In the genomic region with DNA sequence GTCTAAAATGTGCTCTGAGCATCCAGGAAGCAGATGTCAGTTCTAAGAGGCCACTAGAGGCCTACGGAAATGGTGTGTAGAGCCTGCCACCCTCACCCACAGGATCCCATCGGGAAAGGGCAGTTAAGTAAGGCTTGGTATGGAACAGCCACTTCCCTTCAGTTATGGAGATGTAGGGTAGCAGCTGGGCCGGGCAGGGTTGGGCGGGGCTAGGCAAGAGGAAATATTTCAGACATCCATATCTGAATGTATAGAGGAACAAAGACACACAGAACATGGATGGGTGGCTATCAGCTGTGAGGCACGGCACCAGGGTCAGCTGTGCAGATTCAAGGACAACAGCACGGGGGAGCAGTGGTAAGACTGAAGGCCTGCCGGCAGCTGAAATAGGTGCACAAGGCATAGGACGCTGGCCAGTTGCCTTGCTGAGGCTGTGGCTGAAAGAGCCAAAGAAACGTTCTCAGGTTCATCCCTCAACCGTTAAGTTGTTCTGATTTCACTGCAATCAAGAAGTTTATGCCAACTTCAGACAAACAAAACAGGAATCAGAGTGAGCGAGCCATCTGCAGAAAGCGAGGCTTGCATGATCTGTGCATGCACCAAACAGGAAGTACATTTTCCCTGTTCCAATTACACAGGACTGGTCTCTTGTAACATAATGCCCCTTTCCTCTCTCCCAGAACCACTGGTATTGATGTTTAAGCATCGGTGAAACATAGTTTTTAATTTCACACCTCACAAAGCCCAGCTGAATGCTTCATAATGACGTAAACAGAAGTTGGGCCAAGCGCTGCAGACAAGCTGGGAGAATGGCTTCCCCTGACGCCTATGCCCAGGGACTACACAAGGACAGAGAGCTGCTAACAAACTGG, we compare ENCODE assay signal across 10 mouse cellular contexts. TPM values are rescaled to one million over a fixed set of nuclear protein-coding genes. Genes with fewer than 3 reads are reported as not detected.
DNase-seq lines count a peak whose midpoint lies in the region; ATAC-seq and TF ChIP-seq lines count a peak whose summit lies in the region.
"Had no signal": no experiment of that assay in that cellular context is flagged by ENCODE, and none has a peak within 500 bp of the region (broad histone marks: within the 10 kb centered on the region; RNA-seq: fewer than 3 reads in every experiment).

No protein-coding gene starts in this region.

- H3K4me3 ChIP-seq in heart, embryonic 10.5 days: no peak overlapping the region
- H3K4me3 ChIP-seq in lung, postnatal 0 days (ENCODE audit: low read depth, low read length): no peak overlapping the region
- no peak overlapping the region for H3K4me3 ChIP-seq in embryonic facial prominence, embryonic 15.5 days (replicated peaks)
- no peak overlapping the region for H3K4me3 ChIP-seq in neural tube, embryonic 14.5 days (ENCODE audit: low read depth, low read length)
- H3K4me3 ChIP-seq: liver, embryonic 15.5 days had no signal

- peak overlapping the region; percentile 56 for H3K27ac ChIP-seq in heart, embryonic 10.5 days
- H3K27ac ChIP-seq in lung, postnatal 0 days (ENCODE audit: low read length): no peak overlapping the region
- H3K27ac ChIP-seq in embryonic facial prominence, embryonic 15.5 days (replicated peaks): no peak overlapping the region
- H3K27ac ChIP-seq in neural tube, embryonic 14.5 days (ENCODE audit: low read depth, low read length): 0 out of 2 replicates have a peak overlapping the region, but pooled peaks have one; percentile 22
- H3K27ac ChIP-seq: liver, embryonic 15.5 days had no signal

- H3K9ac ChIP-seq in lung, postnatal 0 days (replicated peaks; ENCODE audit: low read depth): no peak overlapping the region
- H3K9ac ChIP-seq in embryonic facial prominence, embryonic 15.5 days: no peak overlapping the region
- no peak overlapping the region for H3K9ac ChIP-seq in neural tube, embryonic 14.5 days (replicated peaks; ENCODE audit: low read depth, low read length)
- H3K9ac ChIP-seq: liver, embryonic 15.5 days had no signal

- H3K4me1 ChIP-seq in heart, embryonic 10.5 days: peaks cover 40% of the 10 kb centered on the region
- no peaks in the 10 kb centered on the region for H3K4me1 ChIP-seq in lung, postnatal 0 days (ENCODE audit: insufficient read depth, low read depth, low read length)
- peaks cover 16% of the 10 kb centered on the region; the same call in 1 of the 2 replicates for H3K4me1 ChIP-seq in embryonic facial prominence, embryonic 15.5 days
- no peaks in the 10 kb centered on the region for H3K4me1 ChIP-seq in neural tube, embryonic 14.5 days (ENCODE audit: control insufficient read depth, insufficient read depth, low read length)

- no peak overlapping the region for H3K4me2 ChIP-seq in lung, postnatal 0 days (replicated peaks; ENCODE audit: low read depth, low read length)
- no peak overlapping the region for H3K4me2 ChIP-seq in embryonic facial prominence, embryonic 15.5 days (replicated peaks)
- H3K4me2 ChIP-seq in neural tube, embryonic 14.5 days (ENCODE audit: low read depth, low read length): no peak overlapping the region
- H3K4me2 ChIP-seq: liver, embryonic 15.5 days had no signal

- no peak for TF ChIP-seq EP300 in lung, postnatal 0 days (IDR thresholded peaks at IDR 0.05)

- H3K36me3 ChIP-seq in heart, embryonic 10.5 days: no peaks in the 10 kb centered on the region
- no peaks in the 10 kb centered on the region for H3K36me3 ChIP-seq in lung, postnatal 0 days (ENCODE audit: insufficient read depth, low read length)
- no peaks in the 10 kb centered on the region for H3K36me3 ChIP-seq in embryonic facial prominence, embryonic 15.5 days
- H3K36me3 ChIP-seq in neural tube, embryonic 14.5 days (ENCODE audit: control insufficient read depth, insufficient read depth, low read length): no peaks in the 10 kb centered on the region
- H3K36me3 ChIP-seq: liver, embryonic 15.5 days had no signal

- no peak for DNase-seq in heart, embryonic 10.5 days (ENCODE audit: low spot score)
- DNase-seq in heart, adult 18-20 months: no peak
- no peak for DNase-seq in lung, postnatal 0 days (ENCODE audit: low spot score)
- no peak for DNase-seq in lung, adult 18-20 months
- DNase-seq in right cerebral cortex, adult 2 months (ENCODE audit: low spot score in 2 of 2): no peak
- no peak for DNase-seq in cerebellum, adult 11 months
- DNase-seq: cerebellum, adult 11-12 months had no signal

- H3K27me3 ChIP-seq in heart, embryonic 10.5 days (ENCODE audit: insufficient read depth, poor library complexity, severe bottlenecking): no peaks in the 10 kb centered on the region
- no peaks in the 10 kb centered on the region for H3K27me3 ChIP-seq in lung, postnatal 0 days (replicated peaks; ENCODE audit: insufficient read depth, low read length)
- H3K27me3 ChIP-seq in embryonic facial prominence, embryonic 15.5 days: no peaks in the 10 kb centered on the region
- no peaks in the 10 kb centered on the region for H3K27me3 ChIP-seq in neural tube, embryonic 14.5 days (ENCODE audit: control insufficient read depth, insufficient read depth, low read length)
- H3K27me3 ChIP-seq: liver, embryonic 15.5 days had no signal

- 62% methylated on average over 16 of the region's 16 CpGs for WGBS in heart, embryonic 10.5 days
- WGBS in lung, postnatal 0 days: 52% methylated on average over 16 of the region's 16 CpGs
- WGBS in embryonic facial prominence, embryonic 15.5 days: 55% methylated on average over 16 of the region's 16 CpGs
- 67% methylated on average over 16 of the region's 16 CpGs for WGBS in neural tube, embryonic 14.5 days

- TF ChIP-seq CTCF in lung, postnatal 0 days (IDR thresholded peaks at IDR 0.05): 0 out of 2 replicates have a peak, but pooled peaks have one; percentile 15

- H3K9me3 ChIP-seq in heart, embryonic 10.5 days: no peaks in the 10 kb centered on the region
- H3K9me3 ChIP-seq in lung, postnatal 0 days (ENCODE audit: low read length): no peaks in the 10 kb centered on the region
- no peaks in the 10 kb centered on the region for H3K9me3 ChIP-seq in embryonic facial prominence, embryonic 15.5 days (replicated peaks)
- no peaks in the 10 kb centered on the region for H3K9me3 ChIP-seq in neural tube, embryonic 14.5 days (ENCODE audit: control insufficient read depth, low read length)
- H3K9me3 ChIP-seq: liver, embryonic 15.5 days had no signal

- ATAC-seq in lung, postnatal 0 days: no peak
- ATAC-seq in embryonic facial prominence, embryonic 15.5 days (ENCODE audit: insufficient number of reproducible peaks, low FRiP score, low TSS enrichment, low read depth): 0 out of 2 replicates have a peak, but pooled peaks have one; percentile 23
- peak; percentile 35; the same call in 1 of the 2 replicates for ATAC-seq in neural tube, embryonic 14.5 days (ENCODE audit: low read depth)

RNA-seq across cellular contexts. Expression of a gene that starts 22.0 kb away (rescaled TPM):
- 9.4 and 23.6 TPM in 2 replicates for polyA plus RNA-seq in heart, embryonic 10.5 days (2016; fragmentation: Nextera tagmentation; extraction: Ambion mirVana)
- total RNA-seq in heart, adult 18-20 months (2021): 1 to 10 TPM; 1.1 to 1.2 TPM
- polyA plus RNA-seq in lung, postnatal 0 days (2015; fragmentation: Nextera tagmentation; extraction: Ambion mirVana): 10.6 and 17.5 TPM in 2 replicates
- 16.7 and 18.8 TPM in 2 replicates for polyA plus RNA-seq in embryonic facial prominence, embryonic 15.5 days (2015; fragmentation: Nextera tagmentation; extraction: Ambion mirVana)
- 4.0 and 4.6 TPM in 2 replicates for polyA plus RNA-seq in neural tube, embryonic 14.5 days (2014; fragmentation: Nextera tagmentation; extraction: Ambion mirVana)

RNA-seq across cellular contexts. Expression of a gene that starts 49.3 kb away (rescaled TPM):
- polyA plus RNA-seq in heart, embryonic 10.5 days (2016; fragmentation: Nextera tagmentation; extraction: Ambion mirVana): 25.7 and 28.0 TPM in 2 replicates
- 10 to 100 TPM; 51.5 to 56.0 TPM for total RNA-seq in heart, adult 18-20 months (2021)
- polyA plus RNA-seq in lung, postnatal 0 days (2015; fragmentation: Nextera tagmentation; extraction: Ambion mirVana): 42.0 and 42.3 TPM in 2 replicates
- polyA plus RNA-seq in embryonic facial prominence, embryonic 15.5 days (2015; fragmentation: Nextera tagmentation; extraction: Ambion mirVana): 32.5 and 33.1 TPM in 2 replicates
- 38.3 and 40.3 TPM in 2 replicates for polyA plus RNA-seq in neural tube, embryonic 14.5 days (2014; fragmentation: Nextera tagmentation; extraction: Ambion mirVana)

Comparison
In these comparisons a context has a peak if more than half of its experiments do, and no peak if none do; other contexts are left out.
1. H3K27ac ChIP-seq: peak in heart, embryonic 10.5 days (single experiment) and neural tube, embryonic 14.5 days (single experiment); none in lung, postnatal 0 days (single experiment) and embryonic facial prominence, embryonic 15.5 days (single experiment).